Mouse (Mus musculus) B cell, adult 2 months (primary cell): ENCODE measurements at regions not wholly inside any gene's neighbourhood (a gene's known extent, or its start where the extent isn't known, plus 50 kb on each side); places are given as distances from the start of the nearest gene placed in this dataset.

Source experiments
- DNase-seq, 2 experiments: peaks; one replicate each; pipeline ENCODE4 v3.0.0; 2022

- DNase-seq, result no peak
These were observed 200.0 kb downstream of the Ptpru start for GRCm38 (mm10) chr4:131638105-131638504.

GRCm38 (mm10) chr4:131656034-131656433 lies 182.1 kb downstream of the Ptpru start:
- DNase-seq, result no peak

- no peak for DNase-seq
These were observed 180.2 kb downstream of the Ptpru start for GRCm38 (mm10) chr4:131657922-131658321.

DNA sequence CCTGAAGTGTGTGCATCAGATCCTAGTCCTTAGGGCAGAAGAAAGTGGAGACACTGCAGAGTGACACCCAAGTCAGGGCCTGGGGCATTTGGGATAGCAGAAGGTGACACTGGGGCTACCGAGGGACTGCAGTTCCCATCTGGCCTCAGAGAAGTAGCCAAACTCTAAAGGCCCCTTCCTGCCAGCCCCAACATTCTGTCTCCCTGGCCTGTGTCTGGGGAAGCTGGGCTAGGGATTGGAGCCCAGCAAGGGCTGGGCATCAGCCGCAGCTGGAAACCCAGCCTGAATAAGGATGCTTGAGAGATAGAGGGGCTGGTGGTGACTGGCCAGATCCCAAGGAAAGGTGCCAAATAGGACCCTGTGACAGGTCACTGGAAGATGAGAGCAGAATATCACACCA lies 177.2 kb downstream of the Ptpru start:
- no peak for DNase-seq

DNA sequence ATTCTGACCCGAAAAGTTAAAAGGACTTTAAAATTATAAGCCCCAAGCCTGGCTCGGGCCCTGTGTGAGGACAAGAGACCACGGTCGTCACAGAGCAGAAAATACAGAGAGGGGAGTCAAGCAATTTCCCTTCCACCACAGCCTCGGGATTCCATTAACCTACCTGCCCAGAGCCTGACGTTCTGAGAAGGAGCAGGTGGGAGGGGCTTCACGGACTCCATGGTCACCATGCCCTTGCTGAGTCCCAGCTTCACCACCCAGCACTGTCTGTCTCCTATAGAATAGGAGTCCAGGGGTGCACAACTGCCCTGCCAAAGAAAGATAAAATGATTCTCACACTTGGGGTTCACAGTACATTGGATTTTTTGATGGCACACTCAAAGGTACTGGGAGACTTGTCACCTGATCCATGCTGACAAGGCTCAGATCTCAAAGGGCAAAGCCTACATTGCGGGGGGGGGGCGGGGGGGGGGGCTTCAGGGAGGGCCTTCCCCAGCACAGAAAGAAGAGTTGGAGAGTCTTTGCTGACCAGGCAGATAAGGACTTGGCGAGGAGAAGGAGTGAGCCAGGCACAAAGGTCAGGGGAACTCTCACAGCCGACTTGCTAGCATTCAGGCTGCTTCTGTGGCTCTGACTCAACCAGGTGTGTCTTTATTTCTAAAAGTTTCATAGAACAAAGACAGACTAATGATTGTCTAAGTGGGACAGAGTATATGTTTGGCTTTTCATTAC lies 166.1 kb downstream of the Ptpru start:
- DNase-seq, result no peak

DNA sequence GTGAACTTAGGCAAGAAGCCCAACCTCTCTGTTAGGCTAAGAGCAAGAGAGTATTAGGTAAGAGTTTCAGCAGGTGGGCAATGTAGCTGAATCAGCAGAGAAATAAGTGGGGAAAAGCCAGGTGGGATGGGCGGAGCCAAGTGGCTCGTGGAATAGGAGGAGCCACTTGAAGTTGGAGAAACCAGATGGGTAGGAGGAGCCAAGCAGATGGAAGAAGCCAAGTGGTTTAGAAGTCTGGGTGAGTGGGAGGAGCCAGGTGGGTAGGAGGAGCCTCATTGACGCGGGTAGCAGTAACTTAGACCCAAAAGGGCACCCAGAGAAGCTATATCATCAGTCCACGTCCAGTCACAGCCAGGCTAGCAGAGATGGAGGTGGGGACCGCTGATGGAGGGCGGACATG lies 160.1 kb downstream of the Ptpru start:
- no peak for DNase-seq

- DNase-seq, result no peak
These were observed 154.9 kb downstream of the Ptpru start for GRCm38 (mm10) chr4:131683176-131683575.

DNA sequence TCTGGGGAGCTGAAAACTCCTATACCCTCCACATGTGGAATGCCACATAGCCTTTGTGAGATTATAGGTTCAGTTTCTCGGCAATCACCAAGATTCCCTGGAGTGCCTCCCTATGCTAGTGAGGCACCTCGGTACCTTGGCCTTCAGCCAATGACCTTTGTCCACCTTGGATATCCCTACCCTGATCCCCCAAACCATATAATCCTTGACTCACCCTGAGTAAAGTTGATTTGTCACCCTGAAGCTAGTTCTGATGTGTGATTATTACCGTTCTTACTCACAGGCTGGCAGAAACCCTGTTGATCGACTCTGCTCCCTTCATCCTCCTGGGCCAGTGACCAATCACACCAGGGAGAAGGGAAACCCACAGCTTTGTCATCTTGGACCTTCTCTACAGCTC lies 152.5 kb downstream of the Ptpru start:
- no peak for DNase-seq

- DNase-seq, result peak; percentile 7 to 17
These were observed 143.9 kb downstream of the Ptpru start for GRCm38 (mm10) chr4:131694232-131694631.

DNA sequence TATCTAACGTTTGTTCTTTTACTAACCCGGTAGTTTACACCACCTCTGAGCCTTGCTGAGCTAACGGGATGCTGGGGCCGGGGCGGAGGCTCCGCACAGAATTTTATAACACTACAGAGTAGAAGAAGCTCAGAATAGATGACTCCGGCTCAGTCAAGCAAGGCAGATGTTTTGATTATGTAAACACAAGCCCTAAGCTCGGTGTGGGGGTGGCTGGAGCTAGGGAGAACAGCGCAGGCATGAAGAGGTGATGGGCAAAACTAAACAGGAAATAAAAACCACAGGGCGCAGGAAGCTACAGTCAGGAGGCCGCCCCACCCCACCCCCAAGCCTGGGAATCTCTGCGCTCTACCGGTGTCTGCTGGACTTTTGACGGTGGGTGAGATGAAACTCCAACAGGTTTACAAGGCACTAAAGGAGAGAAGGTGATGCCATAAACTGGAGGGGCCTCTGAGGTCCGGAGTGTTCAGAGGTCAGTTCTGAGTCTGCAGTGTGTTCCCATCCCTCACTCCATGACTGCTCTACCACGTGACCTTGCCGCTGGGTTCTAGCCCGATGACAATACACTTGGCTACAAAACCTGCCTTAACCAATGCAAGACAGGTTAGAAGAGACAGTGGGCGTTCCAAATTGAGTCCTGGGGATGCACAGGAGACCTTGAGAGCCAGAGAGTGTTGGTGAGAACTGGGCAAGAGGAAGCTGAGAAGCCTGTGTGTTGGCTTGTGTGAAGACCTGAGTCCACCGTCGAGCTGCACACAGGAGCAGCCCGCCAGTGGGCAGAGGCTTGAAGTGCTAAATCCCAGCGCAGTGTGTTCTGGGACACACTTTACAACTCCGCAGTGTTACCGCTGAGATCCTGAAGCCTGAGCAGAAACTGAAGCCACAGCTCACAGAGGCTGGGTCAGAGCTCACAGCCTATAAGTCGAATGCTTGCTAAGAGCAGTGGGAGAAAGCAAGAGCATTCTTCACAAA lies 141.9 kb downstream of the Ptpru start:
- no peak for DNase-seq
